Mouse (Mus musculus) frontal cortex, postnatal 36 days (tissue): ENCODE measurements around the gene Top3a.
A peak's percentile ranks its signal among the peaks of the same experiment; 100 is the strongest.
"Not testable (repeated sequence)": the region's sequence is repeated elsewhere in the genome, so short reads cannot be mapped to it uniquely, and the experiment has no call there.

Source experiments
- DNase-seq, 2 experiments: peaks; one replicate each; pipeline ENCODE4 v3.0.0; 2022; ENCODE audit warnings: low spot score in 2 of 2

Gene Top3a

GRCm38 (mm10) chr11:60776829-60777740 lies at the start of gene Top3a, which contains the start of gene Smcr8:
Gene Top3a, minus strand, starts transcription at chr11:60777365.
Gene Smcr8, plus strand, starts transcription at chr11:60777524.
- DNase-seq: peak; percentile 90 to 93

- DNase-seq: no peak
These were observed 49.5 kb upstream of the Top3a start for GRCm38 (mm10) chr11:60826700-60827099.

GRCm38 (mm10) chr11:60825191-60825590 lies 48.0 kb upstream of the Top3a start:
- no peak for DNase-seq

GRCm38 (mm10) chr11:60823771-60824170 lies 46.6 kb upstream of the Top3a start:
- DNase-seq: no peak

GRCm38 (mm10) chr11:60816398-60816797 lies 39.2 kb upstream of the Top3a start:
- no peak for DNase-seq

- not testable (repeated sequence) for DNase-seq
These were observed 34.5 kb upstream of the Top3a start, which contains the start of gene Shmt1 for GRCm38 (mm10) chr11:60811618-60812017. Gene Shmt1, minus strand, starts transcription at chr11:60811718.

GRCm38 (mm10) chr11:60811054-60811460 lies 33.9 kb upstream of the Top3a start:
- peak; percentile 86 to 87 for DNase-seq

GRCm38 (mm10) chr11:60810046-60810965 lies 33.1 kb upstream of the Top3a start:
- DNase-seq: no peak

GRCm38 (mm10) chr11:60809546-60809945 lies 32.4 kb upstream of the Top3a start:
- DNase-seq: no peak

GRCm38 (mm10) chr11:60808286-60809070 lies 31.3 kb upstream of the Top3a start:
- peak in 1 of 2 experiments; percentile 29 for DNase-seq

GRCm38 (mm10) chr11:60800892-60801291 lies 23.7 kb upstream of the Top3a start:
- DNase-seq: no peak

- DNase-seq: no peak
These were observed 22.8 kb upstream of the Top3a start for GRCm38 (mm10) chr11:60799977-60800376.

- no peak for DNase-seq
These were observed 19.2 kb upstream of the Top3a start for GRCm38 (mm10) chr11:60796342-60796741.

GRCm38 (mm10) chr11:60790472-60790871 lies 13.3 kb upstream of the Top3a start:
- no peak for DNase-seq

GRCm38 (mm10) chr11:60787595-60787994 lies 10.4 kb upstream of the Top3a start:
- no peak for DNase-seq

GRCm38 (mm10) chr11:60784179-60784922 lies 7.2 kb upstream of the Top3a start:
- no peak for DNase-seq

GRCm38 (mm10) chr11:60779673-60780189 lies 2.6 kb upstream of the Top3a start:
- DNase-seq: no peak

- no peak for DNase-seq
These were observed 721 bp upstream of the Top3a start for GRCm38 (mm10) chr11:60777801-60778370.

- DNase-seq: no peak
These were observed 897 bp downstream of the Top3a start for GRCm38 (mm10) chr11:60776107-60776828.
